Mouse (Mus musculus): ENCODE results near the gene Pmvk. TPM values are rescaled to one million over a fixed set of nuclear protein-coding genes. Genes with fewer than 3 reads are reported as not detected.
"Not testable (repeated sequence)": the region's sequence is repeated elsewhere in the genome, so short reads cannot be mapped to it uniquely, and the experiment has no call there.

Pmvk gene
- polyA plus RNA-seq, 1 experiment from 2014 or later: 75.3 TPM

GRCm38 (mm10) chr3:89419981-89420380 is 34.4 kb upstream of the Pmvk start:
- peaks cover 61% of the 10 kb centered on the region for H3K4me1 ChIP-seq
- 31% methylated on average over 3 of the region's 3 CpGs for WGBS
- no peak for DNase-seq (ENCODE audit: extremely low spot score, low spot score)

GRCm38 (mm10) chr3:89420421-89420820 is 33.9 kb upstream of the Pmvk start:
- peaks cover 61% of the 10 kb centered on the region for H3K4me1 ChIP-seq
- no peaks in the 10 kb centered on the region for H3K27me3 ChIP-seq (ENCODE audit: poor library complexity, severe bottlenecking)
- no peaks in the 10 kb centered on the region for H3K9me3 ChIP-seq
- WGBS: 61% methylated on average over 2 of the region's 2 CpGs
- H3K27ac ChIP-seq: peak overlapping the region; percentile 86
- DNase-seq (ENCODE audit: extremely low spot score, low spot score): no peak
- peak overlapping the region; percentile 52 for H3K4me3 ChIP-seq
- H3K36me3 ChIP-seq (replicated peaks): peaks cover 40% of the 10 kb centered on the region

More at GRCm38 (mm10) chr3:89419981-89420380, 34.4 kb upstream of the Pmvk start:
- Histone ChIP-seq H3K27me3 (ENCODE audit: poor library complexity, severe bottlenecking) (no peaks in the 10 kb centered on the region), H3K4me3 (peak overlapping the region; percentile 71), H3K36me3 (replicated peaks) (peaks cover 41% of the 10 kb centered on the region), H3K9me3 (no peaks in the 10 kb centered on the region), H3K27ac (peak overlapping the region; percentile 93)

DNA sequence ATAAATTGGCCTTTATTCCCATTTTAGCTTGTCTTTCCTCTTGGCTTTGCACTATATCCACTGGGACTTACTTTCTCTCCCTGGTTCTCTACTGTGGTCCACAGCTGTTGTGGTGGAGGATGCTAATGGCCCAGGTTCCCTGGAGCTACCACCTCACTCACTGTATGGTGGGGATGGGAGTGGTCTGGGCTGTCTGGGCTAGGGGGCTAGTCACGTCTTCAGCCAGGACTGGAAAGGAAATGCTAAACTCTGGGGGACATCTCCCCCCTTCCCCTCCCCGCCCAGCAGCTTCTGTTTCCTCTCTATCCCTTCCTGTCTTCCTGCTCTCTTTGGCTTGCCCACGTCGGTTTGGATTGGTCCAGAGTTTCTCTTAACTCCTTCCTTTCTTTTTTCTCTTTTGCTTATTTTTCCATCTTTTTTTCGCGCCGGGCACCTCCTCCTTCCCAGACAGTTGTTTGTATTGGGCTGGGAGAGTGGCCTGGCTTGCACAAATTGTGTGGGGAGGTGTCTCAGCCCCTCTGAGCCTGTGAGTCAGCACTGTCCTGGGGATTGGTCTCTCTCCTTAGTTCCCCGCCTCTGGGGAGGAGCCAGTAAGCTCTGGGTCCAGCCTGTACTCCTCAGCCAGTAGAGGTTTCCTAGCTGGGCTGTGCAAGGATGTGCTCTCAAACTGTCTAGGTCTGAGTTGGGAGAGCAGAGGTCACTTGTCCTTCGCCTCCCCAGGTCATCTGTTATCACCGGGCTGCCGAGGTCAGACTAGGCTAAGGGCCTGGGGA is 33.2 kb upstream of the Pmvk start:
- Histone ChIP-seq H3K27me3 (ENCODE audit: poor library complexity, severe bottlenecking) (no peaks in the 10 kb centered on the region), H3K9me3 (no peaks in the 10 kb centered on the region), H3K4me3 (peak overlapping the region; percentile 52), H3K36me3 (replicated peaks) (peaks cover 38% of the 10 kb centered on the region), H3K4me1 (peaks cover 59% of the 10 kb centered on the region), H3K27ac (peak overlapping the region; percentile 86)
- DNase-seq (ENCODE audit: extremely low spot score, low spot score): peak; percentile 73
- whole genome bisulfite sequencing: 2% methylated on average over 11 of the region's 11 CpGs

GRCm38 (mm10) chr3:89421810-89422473 is 32.4 kb upstream of the Pmvk start:
- Histone ChIP-seq H3K4me1 (peaks cover 52% of the 10 kb centered on the region), H3K27me3 (ENCODE audit: poor library complexity, severe bottlenecking) (no peaks in the 10 kb centered on the region), H3K4me3 (peak overlapping the region; percentile 52), H3K27ac (peak overlapping the region; percentile 86), H3K36me3 (replicated peaks) (peaks cover 40% of the 10 kb centered on the region), H3K9me3 (no peaks in the 10 kb centered on the region)
- DNase-seq (ENCODE audit: extremely low spot score, low spot score): no peak
- 5% methylated on average over 22 of the region's 22 CpGs for WGBS

DNA sequence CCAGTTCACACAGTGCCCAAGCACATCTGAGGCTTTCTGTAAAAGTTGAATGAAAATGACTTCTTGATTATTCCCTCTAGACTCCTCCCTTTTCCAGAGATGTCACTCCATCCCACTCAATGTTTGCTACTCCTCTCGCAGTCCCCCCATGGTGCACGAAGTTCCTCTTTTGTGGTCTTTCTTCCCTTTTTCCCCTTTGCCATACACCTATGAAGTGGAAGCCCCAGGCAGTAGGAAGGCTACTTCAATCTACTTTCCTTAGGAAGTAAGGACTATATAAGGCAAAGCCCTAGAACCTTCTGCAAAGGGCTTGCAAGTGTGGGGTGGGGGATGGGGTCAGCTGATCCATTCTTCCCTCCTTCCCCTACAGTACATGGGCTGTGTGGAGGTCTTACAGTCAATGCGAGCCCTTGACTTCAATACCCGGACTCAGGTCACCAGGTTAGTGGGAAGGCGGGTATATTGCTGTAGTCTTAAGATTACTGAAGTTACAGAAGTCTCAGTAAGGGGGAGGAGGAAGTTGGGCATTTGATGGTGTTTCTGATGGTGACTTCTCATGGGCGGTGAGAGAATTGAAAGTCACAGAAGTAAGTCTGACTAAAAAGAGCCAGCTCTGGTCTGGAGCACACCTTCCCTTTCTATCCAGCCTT is 31.7 kb upstream of the Pmvk start:
- Histone ChIP-seq H3K27me3 (ENCODE audit: poor library complexity, severe bottlenecking) (no peaks in the 10 kb centered on the region), H3K27ac (peak overlapping the region; percentile 86), H3K36me3 (replicated peaks) (peaks cover 47% of the 10 kb centered on the region), H3K4me3 (peak overlapping the region; percentile 52), H3K4me1 (peaks cover 46% of the 10 kb centered on the region), H3K9me3 (no peaks in the 10 kb centered on the region)
- DNase-seq (ENCODE audit: extremely low spot score, low spot score): no peak
- WGBS: 80% methylated on average over 6 of the region's 6 CpGs

GRCm38 (mm10) chr3:89424416-89425140 is 29.8 kb upstream of the Pmvk start:
- no peaks in the 10 kb centered on the region for H3K27me3 ChIP-seq (ENCODE audit: poor library complexity, severe bottlenecking)
- H3K9me3 ChIP-seq: no peaks in the 10 kb centered on the region
- H3K36me3 ChIP-seq (replicated peaks): peaks cover 53% of the 10 kb centered on the region
- WGBS: 95% methylated on average over 5 of the region's 5 CpGs
- H3K4me1 ChIP-seq: peaks cover 41% of the 10 kb centered on the region
- no peak overlapping the region for H3K27ac ChIP-seq
- no peak for DNase-seq (ENCODE audit: extremely low spot score, low spot score)
- no peak overlapping the region for H3K4me3 ChIP-seq

GRCm38 (mm10) chr3:89425141-89425525 is 29.2 kb upstream of the Pmvk start:
- Histone ChIP-seq H3K9me3 (no peaks in the 10 kb centered on the region), H3K36me3 (replicated peaks) (peaks cover 53% of the 10 kb centered on the region), H3K27me3 (ENCODE audit: poor library complexity, severe bottlenecking) (no peaks in the 10 kb centered on the region), H3K4me1 (peaks cover 41% of the 10 kb centered on the region), H3K4me3 (no peak overlapping the region), H3K27ac (no peak overlapping the region)
- DNase-seq (ENCODE audit: extremely low spot score, low spot score): no peak
- WGBS: 87% methylated on average over 5 of the region's 5 CpGs

DNA sequence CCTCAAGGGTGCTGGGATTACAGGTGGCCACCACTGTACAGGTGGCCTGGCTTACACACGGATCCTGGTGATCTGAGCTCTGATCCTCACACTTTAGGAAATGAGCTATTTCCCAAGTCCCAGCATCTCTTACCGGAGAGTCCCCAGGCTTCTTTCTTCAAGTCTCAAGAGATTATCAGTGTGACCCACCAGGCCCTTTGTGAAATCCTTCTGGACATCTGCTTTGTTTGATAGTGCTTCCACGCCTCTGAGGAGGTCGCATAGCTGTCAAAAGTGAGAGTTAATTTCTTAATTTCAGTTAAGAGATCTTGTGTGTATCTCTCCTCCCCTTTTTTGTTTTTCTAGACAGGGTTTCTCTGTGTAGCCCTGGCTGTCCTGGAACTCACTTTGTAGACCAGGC is 28.5 kb upstream of the Pmvk start:
- no peak overlapping the region for H3K4me3 ChIP-seq
- 87% methylated on average over 4 of the region's 4 CpGs for WGBS
- H3K27ac ChIP-seq: no peak overlapping the region
- H3K4me1 ChIP-seq: peaks cover 41% of the 10 kb centered on the region
- DNase-seq (ENCODE audit: extremely low spot score, low spot score): no peak
- no peaks in the 10 kb centered on the region for H3K9me3 ChIP-seq
- no peaks in the 10 kb centered on the region for H3K27me3 ChIP-seq (ENCODE audit: poor library complexity, severe bottlenecking)
- peaks cover 53% of the 10 kb centered on the region for H3K36me3 ChIP-seq (replicated peaks)

DNA sequence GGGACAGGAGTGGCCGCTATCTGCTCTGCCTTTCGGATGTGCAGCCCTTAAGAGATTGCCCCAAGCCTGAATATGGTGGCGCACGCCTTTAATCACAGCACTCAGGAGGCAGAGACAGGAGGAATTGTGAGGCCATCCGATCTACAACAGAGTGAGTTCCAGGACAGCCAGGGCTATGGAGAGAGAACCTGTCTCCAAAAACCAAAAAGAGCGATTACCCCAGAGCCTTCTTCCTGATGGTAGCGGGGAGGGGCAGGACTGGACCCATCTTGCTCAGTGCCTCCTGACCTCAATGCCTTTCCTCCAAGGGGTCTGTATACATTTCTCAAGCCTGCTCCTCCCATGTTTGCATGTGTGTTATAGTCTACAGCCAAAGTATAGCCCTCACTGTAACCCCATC is 25.3 kb upstream of the Pmvk start:
- not testable (repeated sequence) for H3K4me3 ChIP-seq; H3K9me3 ChIP-seq; DNase-seq (ENCODE audit: extremely low spot score, low spot score); H3K27me3 ChIP-seq (ENCODE audit: poor library complexity, severe bottlenecking); H3K27ac ChIP-seq
- 96% methylated on average over 7 of the region's 7 CpGs for WGBS
- Histone ChIP-seq H3K36me3 (replicated peaks) (peaks cover 63% of the 10 kb centered on the region), H3K4me1 (peaks cover 34% of the 10 kb centered on the region)

DNA sequence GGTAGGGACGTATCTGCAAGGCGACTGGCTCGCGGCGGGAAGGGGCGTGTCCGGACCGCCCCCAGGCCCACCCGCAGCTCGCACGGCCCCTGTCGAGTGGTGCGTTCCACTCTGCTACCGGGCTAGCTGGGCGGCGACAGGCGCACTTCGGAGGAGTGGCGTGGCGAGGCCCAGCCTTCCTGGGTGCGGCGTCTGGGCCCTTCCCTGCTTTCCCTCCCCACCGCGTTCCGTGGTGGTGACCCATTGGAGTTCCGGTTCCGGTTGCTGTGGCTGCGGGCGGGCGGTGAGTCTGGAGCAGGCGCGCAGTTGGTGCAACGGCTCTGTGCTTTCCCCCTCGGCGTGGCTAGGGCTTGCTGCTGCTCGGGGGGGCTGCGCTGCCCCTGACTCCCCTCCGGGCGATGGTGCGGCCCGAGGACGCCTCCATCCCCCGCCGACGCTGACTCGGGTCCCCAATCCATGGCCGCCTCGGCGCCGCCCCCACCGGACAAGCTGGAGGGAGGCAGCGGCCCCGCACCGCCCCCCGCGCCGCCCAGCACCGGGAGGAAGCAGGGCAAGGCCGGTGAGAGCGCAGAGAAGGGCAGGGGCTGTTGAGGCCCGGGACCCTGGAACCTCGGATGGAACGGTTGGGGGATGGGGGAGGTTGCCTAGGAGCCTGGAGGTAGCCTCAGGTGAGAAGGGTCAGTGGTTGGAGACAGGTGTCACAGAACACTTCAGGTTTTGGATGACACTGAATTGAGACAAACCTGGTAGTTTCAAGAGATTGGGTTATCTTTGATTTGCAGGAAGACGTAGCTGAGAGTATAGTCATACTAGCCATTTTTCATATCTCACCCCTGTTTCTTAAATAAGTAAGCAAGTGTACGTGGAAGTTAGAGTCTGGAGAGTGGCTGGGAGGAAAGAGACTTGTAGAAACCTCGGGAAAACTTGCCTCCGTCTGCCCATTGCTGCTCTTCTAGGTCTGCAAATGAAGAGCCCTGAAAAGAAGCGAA is 23.9 kb upstream of the Pmvk start, which contains the start of gene Pygo2:
Pygo2 (plus strand) TSS at position 44 of the 989 bp plus-strand sequence.
- Histone ChIP-seq H3K4me3 (peak within 1 kb of the TSS; percentile 100), H3K27me3 (ENCODE audit: poor library complexity, severe bottlenecking) (no peaks in the 10 kb centered on the region), H3K4me1 (peaks cover 47% of the 10 kb centered on the region), H3K9me3 (no peaks in the 10 kb centered on the region), H3K27ac (peak within 1 kb of the TSS; percentile 96), H3K36me3 (replicated peaks) (peaks cover 64% of the 10 kb centered on the region)
- WGBS: 2% methylated on average over 66 of the region's 68 CpGs
- peak; percentile 94 for DNase-seq (ENCODE audit: extremely low spot score, low spot score)

- Histone ChIP-seq H3K27me3 (ENCODE audit: poor library complexity, severe bottlenecking) (no peaks in the 10 kb centered on the region), H3K4me1 (peaks cover 64% of the 10 kb centered on the region), H3K27ac (no peak overlapping the region), H3K9me3 (no peaks in the 10 kb centered on the region), H3K4me3 (peak overlapping the region; percentile 6; the same call in 1 of the 2 replicates), H3K36me3 (replicated peaks) (peaks cover 43% of the 10 kb centered on the region)
- DNase-seq (ENCODE audit: extremely low spot score, low spot score): no peak
- WGBS: 92% methylated on average over 8 of the region's 8 CpGs
Observed at GRCm38 (mm10) chr3:89432606-89433005, 21.7 kb upstream of the Pmvk start.
